Mouse (Mus musculus) monocyte, adult 2 months (primary cell): ENCODE results near the gene Ghrl.
"Not testable (repeated sequence)": the region's sequence is repeated elsewhere in the genome, so short reads cannot be mapped to it uniquely, and the experiment has no call there.

Experiments used
- DNase-seq, 2 experiments: peaks; one replicate each; pipeline ENCODE4 v3.0.0; 2022; ENCODE audit warnings: low spot score in 2 of 2, low read depth in 1 of 2

The Ghrl gene

GRCm38 (mm10) chr6:113719878-113720277 is at the start of gene Ghrl:
Gene Ghrl, minus strand, starts transcription at chr6:113719880.
- no peak for DNase-seq

GRCm38 (mm10) chr6:113768804-113769203 is 49.1 kb upstream of the Ghrl start:
- DNase-seq = no peak

DNA sequence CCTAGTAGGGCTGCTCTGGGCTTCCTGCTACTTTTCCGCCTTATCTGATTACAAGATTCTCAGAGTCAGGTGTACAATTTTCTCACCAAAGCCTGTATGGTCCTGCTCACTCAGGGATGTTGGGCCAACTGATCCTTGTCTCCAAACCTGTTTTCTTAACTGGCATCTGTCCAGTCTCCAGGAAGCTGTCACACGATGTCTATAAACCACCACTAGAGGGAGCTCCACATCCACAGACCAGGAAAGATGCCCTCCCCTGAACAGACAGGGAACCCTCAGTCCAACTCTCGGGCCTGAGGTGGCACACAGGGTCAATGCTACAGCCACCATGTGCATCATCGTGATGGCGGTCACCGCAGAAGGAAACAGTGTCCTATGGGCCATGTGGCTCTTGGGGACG is 42.0 kb upstream of the Ghrl start:
- DNase-seq = no peak

GRCm38 (mm10) chr6:113749119-113749685 is 29.5 kb upstream of the Ghrl start:
- no peak for DNase-seq

GRCm38 (mm10) chr6:113748351-113748750 is 28.7 kb upstream of the Ghrl start:
- no peak for DNase-seq

DNA sequence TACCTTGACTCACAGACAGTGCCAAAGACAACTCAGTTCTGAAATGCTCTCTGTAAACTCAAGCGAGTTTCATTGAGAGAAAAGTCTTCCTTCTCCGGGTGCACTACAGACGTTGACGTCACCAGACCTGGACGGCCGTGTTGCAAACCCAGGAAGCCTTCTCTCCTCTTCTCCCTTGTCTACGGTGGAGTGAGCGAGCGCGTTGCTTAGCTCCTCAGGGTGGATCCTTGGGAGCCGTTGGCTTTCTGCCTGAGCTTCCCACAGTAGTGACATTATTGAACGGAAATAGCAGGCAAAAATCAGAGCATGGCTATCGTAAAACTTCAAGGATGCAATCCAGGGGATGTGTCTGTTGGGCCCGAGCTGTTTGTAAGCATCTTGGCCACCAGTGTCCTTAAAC is 27.6 kb upstream of the Ghrl start:
- DNase-seq = no peak

DNA sequence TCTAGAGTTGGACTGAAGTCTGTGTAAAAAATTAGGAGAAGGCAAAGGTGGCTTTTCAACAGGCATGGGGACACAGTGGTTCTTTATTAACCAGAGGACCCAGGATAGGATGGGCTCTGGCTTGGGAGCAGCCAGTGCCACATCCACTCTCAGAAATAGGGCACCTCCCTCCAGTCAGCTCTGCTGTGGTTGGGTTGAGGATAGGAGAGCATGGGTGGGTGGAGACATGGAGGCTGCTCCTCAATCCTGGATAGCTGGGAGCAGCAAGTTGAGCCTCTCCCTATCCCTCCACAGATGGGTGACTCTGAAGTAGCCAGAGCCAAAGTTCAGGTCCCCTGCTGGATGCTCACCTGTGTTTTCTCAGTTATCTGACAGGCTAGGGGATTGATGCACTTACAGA is 25.4 kb upstream of the Ghrl start:
- no peak for DNase-seq

GRCm38 (mm10) chr6:113743111-113743510 is 23.4 kb upstream of the Ghrl start:
- DNase-seq = no peak

DNA sequence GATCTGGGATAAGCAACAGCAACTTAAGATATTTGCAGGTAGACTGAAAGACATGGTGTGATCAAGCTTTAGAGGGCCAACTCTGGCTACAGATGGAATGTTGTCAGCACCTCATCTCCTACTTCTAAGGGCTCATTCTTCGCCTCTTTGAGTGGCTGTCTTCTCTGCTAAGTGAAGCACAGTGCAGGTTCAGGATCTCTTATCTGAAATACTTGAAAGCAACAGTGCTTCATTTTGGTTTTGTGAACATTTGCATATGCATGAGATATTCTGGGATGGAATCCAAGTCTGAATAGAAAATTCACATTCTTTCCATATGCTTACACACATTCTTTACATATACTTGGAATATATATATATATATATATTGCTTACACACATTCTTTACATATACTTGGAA is 22.6 kb upstream of the Ghrl start:
- DNase-seq = no peak

DNA sequence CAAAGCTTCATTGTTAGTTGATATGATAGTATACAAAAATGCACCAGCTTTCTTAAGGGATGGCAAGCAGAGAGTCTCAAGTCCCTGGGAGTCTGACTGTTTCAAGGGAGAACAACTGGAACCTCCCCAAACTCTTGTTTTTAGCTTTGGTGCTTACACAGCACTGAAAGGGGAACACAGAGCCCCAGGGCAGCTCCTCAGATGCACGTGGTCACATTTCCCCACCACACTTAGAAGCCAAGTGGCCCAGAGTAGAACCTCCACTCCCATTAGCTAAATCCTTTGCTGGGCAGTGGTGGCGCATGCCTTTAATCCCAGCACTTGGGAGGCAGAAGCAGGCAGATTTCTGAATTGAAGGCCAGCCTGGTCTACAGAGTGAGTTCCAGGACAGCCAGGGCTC is 21.7 kb upstream of the Ghrl start:
- no peak for DNase-seq

DNA sequence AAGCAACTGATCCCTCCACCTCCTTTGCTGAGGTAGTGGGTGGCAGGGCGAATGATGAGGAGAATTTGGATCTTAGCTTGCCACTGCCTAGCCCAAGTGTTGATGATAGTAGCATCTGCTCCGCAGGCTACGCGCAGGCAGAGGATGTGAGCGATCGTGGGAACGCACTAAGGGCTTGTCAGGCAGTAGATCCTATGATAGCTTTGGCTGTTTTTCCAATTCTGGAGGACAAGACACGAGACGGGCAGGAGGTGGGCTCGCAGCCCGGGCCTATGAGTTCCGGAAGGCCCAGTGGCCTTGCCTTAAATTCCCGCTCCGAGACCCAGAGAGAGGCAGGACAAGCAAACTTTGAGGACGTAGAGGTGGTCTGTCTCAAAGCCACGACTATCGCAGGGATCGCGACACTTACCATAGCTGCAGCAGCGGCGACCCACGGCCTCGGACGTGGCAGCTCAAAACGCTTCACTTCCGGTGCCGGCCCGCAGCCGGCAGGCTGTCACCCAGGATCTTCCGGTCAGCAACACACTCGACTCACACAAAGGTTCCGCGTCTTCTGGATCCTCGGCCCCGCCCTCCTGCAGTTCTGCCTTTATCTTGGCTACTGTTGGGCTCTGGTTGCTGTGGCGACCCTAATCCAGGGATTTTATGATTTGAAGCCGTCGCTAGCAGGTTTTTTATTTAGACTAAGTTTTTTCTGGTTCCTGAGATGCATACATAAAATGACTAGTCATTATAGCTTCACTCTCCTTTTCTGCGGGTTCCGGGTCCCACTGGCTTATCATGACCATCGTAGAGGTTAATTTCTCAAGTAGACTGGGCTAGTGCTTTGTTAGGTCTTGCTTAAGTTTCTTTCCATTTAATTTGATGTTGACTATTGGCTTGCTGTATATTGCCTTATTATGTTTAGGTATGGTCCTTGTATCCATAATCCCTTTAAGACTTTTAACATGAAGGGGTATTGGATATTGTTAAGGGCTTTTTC is 20.8 kb upstream of the Ghrl start, which contains the start of gene Sec13:
Sec13 (minus strand) TSS at position 508 of the 982 bp plus-strand sequence.
- peak; percentile 56 to 79 for DNase-seq

DNA sequence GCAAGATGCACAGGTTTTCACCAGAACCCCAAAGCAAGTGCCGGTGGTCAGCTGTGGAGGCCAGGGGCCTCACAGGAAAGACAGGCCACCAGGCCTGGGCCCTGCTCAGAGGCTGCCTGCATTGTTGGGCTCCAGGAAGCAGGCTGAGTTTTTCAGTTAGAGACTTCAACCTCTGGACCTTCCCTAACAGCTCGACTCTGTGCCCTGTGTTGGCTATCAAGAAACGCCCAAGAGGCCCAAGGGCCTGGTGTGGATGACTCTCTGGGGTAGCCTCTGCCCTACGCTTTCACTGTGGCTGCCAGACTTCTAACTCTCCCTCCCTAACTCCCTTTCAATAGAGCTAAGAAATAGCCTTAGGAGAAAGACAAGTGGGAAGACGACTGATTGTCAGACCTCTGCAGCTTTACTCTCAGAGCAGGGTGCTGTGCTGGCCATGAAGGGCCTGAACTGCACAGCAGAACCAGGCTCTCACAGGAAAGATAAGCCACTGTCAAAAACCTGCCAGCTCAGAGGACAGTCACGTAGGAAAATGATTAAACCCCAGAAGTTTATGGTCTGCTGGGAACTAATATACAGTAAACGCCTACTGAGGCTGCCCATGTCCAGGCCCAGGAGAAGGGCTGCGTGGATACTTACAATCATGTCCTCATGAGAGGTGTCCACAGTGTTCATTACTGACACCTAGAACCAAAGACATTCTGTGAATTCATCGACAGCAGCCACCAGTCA is 17.8 kb upstream of the Ghrl start:
- DNase-seq = no peak

DNA sequence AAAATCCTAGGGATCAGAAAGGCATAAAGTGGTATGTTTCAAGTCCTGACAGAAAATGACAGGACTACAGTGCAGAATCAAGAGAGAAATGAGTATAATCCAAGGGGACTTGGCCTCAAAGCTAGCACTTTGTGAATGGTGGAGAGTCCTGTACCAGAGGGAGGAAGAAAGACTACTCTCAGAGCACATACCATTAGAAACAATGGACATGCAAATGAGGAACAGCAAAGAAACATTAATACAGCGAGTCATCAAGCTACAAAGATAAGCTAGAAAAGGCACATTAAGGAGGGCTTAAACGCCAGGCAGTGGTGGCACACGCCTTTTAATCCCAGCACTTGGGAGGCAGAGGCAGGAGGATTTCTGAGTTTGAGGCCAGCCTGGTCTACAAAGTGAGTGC is 11.6 kb upstream of the Ghrl start:
- no peak for DNase-seq

- no peak for DNase-seq
Measured at GRCm38 (mm10) chr6:113728181-113728580, 8.5 kb upstream of the Ghrl start.

GRCm38 (mm10) chr6:113721061-113721460 is 1.4 kb upstream of the Ghrl start:
- no peak for DNase-seq

GRCm38 (mm10) chr6:113717541-113717940 is 2.1 kb downstream of the Ghrl start:
- no peak for DNase-seq

DNA sequence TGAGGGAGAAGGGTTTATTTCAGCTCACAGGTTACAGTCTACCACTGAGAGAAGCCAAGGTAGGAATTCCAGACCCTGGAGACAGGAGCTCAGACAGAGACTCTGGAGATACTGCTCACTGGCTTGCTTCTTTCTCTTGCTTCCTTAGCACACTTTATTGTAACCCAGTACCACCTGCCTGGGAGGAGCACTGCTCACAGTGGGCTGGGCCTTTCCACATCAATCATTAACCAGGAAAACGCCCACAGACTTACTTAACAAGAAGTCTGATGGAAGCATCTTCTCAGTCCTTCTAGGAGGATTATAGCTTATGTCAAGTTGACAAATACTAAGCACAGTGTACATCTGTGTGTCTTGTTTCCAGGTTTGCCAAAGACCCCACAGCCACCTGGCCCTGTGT is 4.9 kb downstream of the Ghrl start:
- DNase-seq = no peak

DNA sequence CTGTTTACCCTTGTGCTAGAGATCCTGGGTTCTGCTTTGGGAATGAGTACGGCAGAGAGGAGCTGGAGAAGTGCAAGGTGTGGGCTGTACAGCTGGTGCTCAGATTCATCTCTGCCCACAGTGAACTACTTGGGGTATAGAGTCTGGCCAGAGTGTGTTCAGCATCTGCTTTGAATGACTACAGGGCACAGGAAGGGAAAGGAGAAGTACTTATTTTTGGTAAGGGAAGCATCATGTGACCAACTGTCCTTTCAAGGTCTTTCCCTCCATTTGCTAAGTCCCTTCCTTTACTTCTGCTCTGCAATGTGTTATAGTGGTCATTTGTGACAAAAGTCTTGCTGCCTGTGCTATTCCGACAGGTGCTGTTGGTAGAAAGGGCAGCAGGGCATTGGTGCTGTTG is 5.4 kb downstream of the Ghrl start:
- DNase-seq = no peak

DNA sequence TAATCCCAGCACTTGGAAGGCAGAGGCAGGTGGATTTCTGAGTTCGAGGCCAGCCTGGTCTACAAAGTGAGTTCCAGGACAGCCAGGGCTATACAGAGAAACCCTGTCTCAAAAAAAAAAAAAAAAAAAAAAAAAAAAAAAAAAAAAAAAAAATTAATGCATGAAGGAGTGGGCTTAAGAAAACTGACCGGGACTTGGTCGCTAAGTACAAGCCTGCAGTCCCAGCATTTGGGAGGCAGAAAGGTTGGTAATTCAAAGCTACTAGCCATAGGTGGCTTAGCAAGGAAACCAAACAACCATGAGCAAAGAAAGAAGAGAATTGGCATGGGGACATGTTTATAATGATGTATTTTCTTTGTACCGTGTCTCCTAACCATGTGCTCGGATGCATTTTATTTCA is 6.3 kb downstream of the Ghrl start:
- DNase-seq = not testable (repeated sequence)

GRCm38 (mm10) chr6:113712718-113713117 is 7.0 kb downstream of the Ghrl start:
- no peak for DNase-seq
